Mouse (Mus musculus) brain, adult 10 weeks (tissue): Measurements from ENCODE around the gene Padi3. TPM values are rescaled to one million over a fixed set of nuclear protein-coding genes. Genes with fewer than 3 reads are reported as not detected.

ENCODE experiments used
- polyA plus RNA-seq: library from polyadenylated mRNA; stranded (reverse); fragments of 350-450 nt; fragmentation: Illumina TruSeq; extraction: RNeasy Lipid Tissue Mini Kit (QIAGEN cat#74804); gene quantifications from one replicate; pipeline ENCODE4 v1.2.3, GENCODE M21; 2015; ENCODE audit warnings: low read depth, low replicate concordance

Gene Padi3
- not detected for polyA plus RNA-seq

DNA sequence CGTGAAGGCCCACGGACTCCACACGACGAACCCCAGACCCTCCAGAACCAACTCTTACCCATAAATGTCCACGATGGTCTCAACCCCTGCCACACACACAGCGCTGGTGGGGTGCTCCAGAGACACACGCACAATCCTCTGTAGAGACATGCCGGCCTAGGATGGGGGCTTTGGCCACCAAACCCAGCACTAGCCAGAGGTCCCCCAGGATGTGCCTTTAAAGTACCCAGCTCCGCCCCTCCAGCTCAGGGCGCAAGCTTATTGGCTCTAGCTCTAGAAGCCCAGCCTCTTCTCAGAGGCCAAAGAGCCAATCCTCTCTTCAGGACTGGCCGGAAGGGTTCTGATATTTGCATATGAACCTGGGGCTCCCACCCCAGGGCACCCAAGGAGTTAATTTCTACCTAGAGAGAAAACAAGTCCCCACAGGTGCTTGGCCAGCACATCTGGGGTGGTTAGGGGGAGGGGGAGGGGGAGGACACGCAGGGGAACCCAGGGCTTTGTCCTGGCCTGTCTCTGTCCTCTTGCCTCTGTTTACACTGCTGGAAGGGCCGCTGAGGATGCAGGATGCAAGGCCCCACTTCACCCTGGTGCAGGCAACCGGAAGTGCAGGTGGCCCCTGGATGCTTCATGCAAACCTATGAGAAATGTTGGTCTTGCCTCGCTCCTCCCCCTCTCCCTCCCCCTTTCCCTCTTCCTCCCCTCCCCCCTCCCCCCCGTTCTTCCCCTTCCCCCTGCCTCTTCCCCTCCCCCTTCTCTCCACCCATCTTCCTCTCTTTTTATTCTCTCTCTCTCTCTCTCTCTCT is at the start of gene Padi3:
Gene Padi3 (minus strand): TSS at position 191 of the 803 bp plus-strand sequence.

DNA sequence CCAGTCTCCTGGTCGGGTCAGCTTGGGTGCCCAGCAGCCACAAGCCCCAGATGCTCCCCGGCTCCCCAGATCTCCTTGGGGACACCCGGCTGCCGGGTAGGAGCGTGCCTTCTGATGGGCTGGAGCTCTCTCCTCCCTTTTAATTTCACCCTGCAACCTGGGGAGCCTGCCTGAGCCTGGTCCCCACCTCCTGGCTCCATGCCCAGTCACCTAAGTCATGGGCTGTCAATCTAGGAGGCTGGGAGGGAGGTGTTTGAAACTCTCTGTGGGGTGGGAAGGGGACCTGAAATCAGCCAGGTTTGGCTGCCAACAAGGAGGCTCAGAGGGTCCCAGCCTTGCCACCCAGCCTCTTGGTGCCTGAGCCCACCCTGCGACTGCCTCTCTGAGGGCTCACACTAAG is 35.2 kb upstream of the Padi3 start, which contains the start of gene Padi1:
Gene Padi1 (minus strand): TSS at position 113 of the 400 bp plus-strand sequence.

DNA sequence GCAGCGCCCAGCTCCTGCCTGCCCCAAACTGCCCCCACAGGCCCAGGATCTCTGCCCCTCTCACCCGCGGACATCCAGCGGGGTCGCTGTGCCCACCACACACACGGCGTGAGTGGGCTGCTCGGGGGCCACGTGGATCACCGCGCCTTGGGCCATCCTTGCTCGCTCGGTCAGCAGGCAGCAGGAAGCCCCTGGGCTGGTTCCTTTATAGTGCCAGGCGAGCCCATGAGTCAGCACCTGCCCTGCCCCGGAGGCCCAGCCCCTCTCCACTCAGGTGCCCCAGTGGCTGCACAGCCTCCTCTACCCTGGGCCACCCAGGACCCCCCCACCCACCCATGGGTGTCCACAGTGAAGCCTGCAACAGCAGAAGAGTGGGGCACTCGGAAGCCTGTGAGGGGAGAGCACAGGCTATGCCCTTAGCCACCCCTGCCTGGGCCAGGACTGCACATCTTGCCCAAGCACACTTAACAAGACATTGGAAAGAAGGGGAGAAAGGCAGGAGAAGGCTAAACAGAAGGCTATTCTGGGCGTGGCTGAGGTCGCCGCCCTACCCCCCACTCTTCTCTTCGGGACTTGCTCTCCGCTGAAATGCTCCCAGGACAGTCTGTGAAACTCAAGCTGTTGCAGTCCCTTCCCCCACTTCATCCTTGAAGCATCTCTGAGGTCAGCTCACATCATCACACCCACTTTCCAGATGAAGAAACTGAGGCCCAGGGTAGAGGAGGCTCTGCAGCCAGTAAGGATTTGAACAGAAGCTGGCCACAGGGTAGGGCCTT is 36.2 kb downstream of the Padi3 start, which contains the start of gene Padi4:
Gene Padi4 (minus strand): TSS at position 212 of the 776 bp plus-strand sequence.

DNA sequence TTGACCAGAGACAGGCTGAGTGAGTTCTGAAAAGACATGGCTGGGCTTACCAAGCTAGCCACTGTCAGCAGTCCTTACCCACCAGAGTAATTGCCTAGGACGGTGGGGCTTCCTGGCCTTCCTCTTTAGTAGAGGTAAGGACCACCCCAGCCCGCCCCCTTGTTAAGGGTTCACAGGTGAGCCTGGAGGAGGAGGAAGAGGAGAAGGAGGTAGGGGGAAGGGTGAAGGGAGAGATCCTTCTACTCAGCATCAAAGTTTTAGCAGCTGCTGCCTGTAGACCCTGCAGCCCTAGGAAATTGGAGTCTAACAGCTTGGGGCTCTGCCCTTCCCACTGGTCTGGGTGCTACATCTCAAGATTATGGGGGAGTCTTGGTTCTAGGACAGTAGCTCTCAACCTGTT is 67.9 kb downstream of the Padi3 start, which contains the start of gene Padi6:
Gene Padi6 (minus strand): TSS at position 101 of the 400 bp plus-strand sequence.

Other genes with a start within 250 kb of the Padi3 start
- gene Arhgef10l, start 144.6 kb downstream of the Padi3 start, polyA plus RNA-seq: 25.9 TPM
- 52.2 TPM for gene Rcc2, start 110.1 kb downstream of the Padi3 start, polyA plus RNA-seq
- 1.5 TPM for gene Padi6, start 68.0 kb downstream of the Padi3 start, polyA plus RNA-seq
- not detected for gene Padi4, start 36.4 kb downstream of the Padi3 start, polyA plus RNA-seq
- gene Padi1, start 35.1 kb upstream of the Padi3 start, polyA plus RNA-seq: not detected
- gene Padi2, start 95.7 kb upstream of the Padi3 start, polyA plus RNA-seq: 14.9 TPM
- gene Sdhb, start 150.6 kb upstream of the Padi3 start, polyA plus RNA-seq: 312 TPM
- 82.9 TPM for gene Atp13a2, start 176.2 kb upstream of the Padi3 start, polyA plus RNA-seq
- gene Mfap2, start 199.8 kb upstream of the Padi3 start, polyA plus RNA-seq: 5.1 TPM
- 37.2 TPM for gene Crocc, start 249.9 kb upstream of the Padi3 start, polyA plus RNA-seq